Mouse (Mus musculus): ENCODE measurements around the gene Mfsd2b. TPM values are rescaled to one million over a fixed set of nuclear protein-coding genes. Genes with fewer than 3 reads are reported as not detected.
"Not testable (repeated sequence)": the region's sequence is repeated elsewhere in the genome, so short reads cannot be mapped to it uniquely, and the experiment has no call there.

Gene Mfsd2b
- 1 to 10 TPM; 5.2 to 5.9 TPM for total RNA-seq (2021)
- long read RNA-seq, experiment 1, partial matches to known transcripts = 1 of 2 reads
- long read RNA-seq, experiment 1, other reads (novel, unspliced or antisense) = 0 of 2 reads
- long read RNA-seq, experiment 2, partial matches to known transcripts = 3 of 7 reads
- long read RNA-seq, experiment 2, other reads (novel, unspliced or antisense) = 4 of 7 reads

DNA sequence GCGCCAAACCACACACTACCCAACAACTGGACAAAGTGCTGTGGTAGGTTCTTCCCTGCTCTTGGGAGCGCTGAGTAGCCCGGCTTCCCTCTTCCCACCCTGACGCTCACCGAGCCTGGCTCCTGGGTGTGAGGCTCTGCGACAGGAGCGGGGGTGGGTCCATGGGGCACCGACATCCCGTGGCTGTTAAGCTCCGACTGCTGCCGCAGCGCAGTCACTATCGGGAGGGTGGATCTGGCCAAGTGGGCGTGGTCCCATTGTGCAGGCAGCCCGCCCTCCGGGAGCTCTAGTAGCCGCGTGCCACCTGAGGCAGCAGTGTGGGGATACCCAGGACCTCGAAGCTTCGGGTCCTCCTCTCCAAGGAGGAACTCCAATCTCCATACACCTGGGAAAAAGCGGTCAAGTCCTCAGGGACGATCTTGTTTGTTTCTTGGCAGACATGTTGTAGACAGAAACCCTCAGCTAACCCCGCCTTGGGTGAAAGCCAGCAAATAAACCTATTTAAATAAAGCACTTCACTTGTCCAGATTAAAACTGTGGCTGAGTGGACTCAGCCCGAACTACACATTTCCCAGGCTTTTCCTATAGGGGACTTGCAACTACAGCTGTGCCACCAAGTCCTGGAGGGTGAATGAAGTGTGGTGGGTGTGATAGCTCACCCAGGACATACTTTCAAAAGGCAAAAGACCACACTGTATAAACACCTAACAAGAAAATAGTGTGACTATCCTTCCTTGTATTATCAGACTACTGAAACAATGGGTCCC is at the start of gene Mfsd2b:
Mfsd2b (minus strand) TSS at position 199 of the 767 bp plus-strand sequence.
- DNase-seq (ENCODE audit: low spot score in 2 of 2) = peak; percentile 41 to 50

DNA sequence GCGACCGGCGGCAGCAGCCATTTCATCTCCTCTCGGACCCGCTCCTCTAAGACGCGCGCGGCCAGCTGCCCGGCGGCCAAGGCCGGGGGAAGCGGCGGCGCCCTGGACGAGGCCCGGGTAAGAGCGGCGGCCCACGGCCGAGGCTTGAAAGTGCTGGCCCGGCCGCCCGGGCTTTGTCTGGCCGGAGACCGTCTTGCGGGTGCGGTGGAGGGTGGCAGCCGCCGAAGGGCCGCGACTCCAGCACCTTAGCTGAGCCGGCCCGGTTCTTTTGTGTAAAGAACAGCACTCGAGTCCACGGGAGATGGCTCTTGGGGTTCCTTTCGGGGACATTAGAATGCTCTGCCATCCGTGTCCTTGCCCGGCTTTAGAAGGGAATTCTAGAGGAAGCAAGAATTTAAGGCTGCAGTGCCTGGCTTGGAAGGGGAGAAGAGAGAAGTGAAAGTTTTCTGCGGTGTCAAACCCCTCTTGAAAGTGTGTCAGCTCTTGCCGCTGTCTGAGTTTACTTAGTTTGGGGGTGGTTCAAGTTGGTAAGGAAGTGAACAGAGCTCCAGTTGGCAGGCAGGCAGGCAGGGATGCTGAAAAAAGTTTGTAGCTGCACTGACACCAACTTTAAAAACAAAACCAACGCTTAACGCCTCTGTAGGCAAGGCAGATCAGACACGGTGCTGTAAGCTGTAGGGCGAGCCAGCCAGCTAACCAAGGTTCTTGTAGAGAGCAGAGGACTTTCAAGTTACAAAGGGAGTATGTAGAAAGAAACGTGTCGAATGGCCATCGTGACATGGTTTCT is 43.8 kb upstream of the Mfsd2b start:
- DNase-seq (ENCODE audit: low spot score in 2 of 2) = peak in 1 of 2 experiments; percentile 29

DNA sequence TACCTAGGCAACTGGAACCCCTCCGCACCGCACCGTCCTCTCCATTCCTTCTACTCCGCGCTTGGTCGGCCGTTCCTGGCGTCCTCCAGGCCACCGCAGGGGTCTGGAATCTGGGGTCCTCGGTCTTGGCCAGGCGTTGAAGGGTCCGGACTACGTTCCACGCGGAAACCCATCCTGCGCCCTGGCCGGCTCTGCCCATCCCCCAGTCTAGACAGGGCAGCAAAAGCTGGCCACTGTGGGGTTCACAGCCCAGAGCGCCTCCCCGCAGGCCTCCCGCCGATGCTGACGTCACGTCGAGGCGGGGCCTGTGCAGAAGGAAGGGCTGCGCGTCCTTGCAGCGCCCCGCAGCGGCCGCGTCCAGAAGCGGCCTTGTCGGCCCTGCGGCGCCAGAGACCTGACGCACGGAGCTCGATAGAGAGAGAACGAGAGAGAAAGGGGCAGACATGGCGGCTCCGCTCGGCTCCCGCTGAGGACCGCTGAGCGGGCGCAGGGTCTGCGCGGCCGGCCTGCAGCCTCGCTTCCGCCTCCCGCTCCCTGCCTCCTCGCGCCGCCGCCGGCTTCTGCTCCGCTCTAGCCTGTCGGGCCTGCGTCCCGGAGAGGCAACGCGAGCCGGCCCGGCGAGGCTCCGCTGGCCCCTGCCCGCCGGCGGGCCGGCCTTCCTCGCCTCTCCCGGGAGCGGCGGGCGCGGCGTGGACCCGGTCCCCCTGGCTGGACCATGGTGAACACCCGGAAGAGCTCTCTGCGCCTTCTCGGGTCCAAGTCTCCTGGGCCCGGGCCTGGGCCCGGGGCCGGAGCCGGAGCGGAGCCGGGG is 43.0 kb upstream of the Mfsd2b start, which contains the start of gene Atad2b:
Atad2b (plus strand) TSS at position 360 of the 811 bp plus-strand sequence.
- DNase-seq (ENCODE audit: low spot score in 2 of 2) = peak; percentile 89 to 92

DNA sequence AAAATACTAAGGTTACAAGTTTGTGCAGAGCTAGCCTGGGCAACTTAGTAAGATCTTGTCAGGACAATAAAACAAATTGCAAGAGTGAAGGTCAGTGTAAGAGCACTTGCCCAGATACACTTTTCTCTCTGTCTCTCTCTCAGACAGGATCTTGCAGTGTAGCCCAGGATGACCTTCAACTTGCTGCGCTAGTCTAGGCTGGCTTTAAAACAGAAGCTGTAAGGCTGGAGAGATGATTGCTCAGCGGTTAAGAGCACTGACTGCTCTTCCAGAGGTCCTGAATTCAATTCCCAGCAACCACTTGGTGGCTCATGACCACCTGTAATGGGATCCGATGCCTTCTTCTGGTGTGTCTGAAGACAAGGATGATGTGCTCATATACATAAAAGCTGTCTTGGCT is 40.8 kb upstream of the Mfsd2b start:
- no peak for DNase-seq (ENCODE audit: low spot score in 2 of 2)

DNA sequence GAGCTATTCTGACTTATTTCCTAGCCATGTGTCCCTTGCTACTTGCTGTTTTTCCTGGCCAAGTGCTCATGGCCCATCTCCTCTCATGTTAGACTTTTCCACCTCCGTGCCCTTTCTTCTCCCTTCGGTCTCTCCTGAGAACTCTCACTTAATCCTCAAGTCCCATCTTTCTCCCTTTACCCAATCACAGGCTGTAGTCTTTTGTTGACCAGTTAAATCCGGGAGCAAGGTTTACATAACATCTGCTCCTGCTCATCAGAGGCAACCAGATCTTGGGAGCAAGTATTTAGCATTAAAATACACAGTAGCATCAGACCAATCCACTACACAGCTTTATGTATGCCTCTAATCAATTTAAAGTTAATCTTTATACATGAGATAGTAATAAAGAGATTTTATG is 40.3 kb upstream of the Mfsd2b start:
- no peak for DNase-seq (ENCODE audit: low spot score in 2 of 2)

DNA sequence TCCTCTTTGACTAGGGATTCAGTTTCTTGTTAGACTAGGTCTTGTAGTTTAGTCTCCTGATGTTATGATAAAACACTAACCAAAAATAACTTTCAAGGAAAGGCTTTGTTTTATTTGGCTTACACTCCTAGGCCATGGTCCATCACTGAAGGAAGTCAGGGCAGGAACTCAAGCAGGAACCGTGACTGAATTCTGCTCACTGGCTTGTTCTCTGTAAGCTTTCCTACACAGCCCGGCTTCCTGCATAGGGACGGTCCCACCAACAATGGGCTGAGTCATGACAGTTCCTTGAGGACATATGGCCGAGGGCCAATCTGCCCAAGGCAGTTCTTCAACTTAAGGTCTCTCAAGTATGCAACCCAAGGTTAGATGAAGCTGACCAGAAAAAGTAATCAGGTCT is 37.6 kb upstream of the Mfsd2b start:
- DNase-seq (ENCODE audit: low spot score in 2 of 2) = no peak

DNA sequence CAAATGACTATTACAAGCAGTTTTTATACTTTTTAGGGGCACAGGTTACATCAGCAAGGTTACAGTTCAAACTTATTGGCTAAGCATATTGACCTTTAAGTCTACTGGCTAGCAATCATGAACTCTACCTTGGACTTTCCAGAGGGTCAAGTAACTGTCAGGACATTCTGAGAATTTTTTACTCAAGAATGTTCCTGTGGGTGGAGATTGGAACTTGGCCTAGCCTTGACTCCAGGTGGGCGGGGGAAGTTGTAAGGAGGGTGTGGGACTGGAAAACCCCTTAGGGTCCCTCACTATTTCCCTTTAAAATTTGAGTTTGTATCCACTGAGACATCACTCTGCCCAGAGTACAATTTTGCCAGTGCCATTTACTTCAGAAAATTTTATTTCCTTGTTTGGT is 36.3 kb upstream of the Mfsd2b start:
- DNase-seq (ENCODE audit: low spot score in 2 of 2) = not testable (repeated sequence)

DNA sequence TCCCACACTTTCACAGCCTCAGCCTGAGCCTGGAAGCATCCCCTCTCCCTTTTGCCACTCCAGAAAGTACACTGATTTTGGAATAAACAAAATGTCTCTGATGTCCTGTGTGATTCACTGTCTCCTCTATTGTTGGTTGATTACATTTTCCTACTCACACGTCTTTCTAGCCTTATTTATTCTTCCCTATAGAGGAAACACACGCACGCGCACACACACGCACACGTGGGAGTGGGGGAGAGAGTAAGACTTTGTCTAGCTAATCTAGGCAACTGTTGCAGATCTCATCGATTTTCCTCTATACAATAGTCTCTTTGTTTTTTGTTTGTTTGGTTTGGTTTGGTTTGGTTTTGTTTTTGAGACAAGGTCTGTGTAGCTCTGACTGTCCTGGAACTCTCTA is 34.2 kb upstream of the Mfsd2b start:
- DNase-seq (ENCODE audit: low spot score in 2 of 2) = no peak

DNA sequence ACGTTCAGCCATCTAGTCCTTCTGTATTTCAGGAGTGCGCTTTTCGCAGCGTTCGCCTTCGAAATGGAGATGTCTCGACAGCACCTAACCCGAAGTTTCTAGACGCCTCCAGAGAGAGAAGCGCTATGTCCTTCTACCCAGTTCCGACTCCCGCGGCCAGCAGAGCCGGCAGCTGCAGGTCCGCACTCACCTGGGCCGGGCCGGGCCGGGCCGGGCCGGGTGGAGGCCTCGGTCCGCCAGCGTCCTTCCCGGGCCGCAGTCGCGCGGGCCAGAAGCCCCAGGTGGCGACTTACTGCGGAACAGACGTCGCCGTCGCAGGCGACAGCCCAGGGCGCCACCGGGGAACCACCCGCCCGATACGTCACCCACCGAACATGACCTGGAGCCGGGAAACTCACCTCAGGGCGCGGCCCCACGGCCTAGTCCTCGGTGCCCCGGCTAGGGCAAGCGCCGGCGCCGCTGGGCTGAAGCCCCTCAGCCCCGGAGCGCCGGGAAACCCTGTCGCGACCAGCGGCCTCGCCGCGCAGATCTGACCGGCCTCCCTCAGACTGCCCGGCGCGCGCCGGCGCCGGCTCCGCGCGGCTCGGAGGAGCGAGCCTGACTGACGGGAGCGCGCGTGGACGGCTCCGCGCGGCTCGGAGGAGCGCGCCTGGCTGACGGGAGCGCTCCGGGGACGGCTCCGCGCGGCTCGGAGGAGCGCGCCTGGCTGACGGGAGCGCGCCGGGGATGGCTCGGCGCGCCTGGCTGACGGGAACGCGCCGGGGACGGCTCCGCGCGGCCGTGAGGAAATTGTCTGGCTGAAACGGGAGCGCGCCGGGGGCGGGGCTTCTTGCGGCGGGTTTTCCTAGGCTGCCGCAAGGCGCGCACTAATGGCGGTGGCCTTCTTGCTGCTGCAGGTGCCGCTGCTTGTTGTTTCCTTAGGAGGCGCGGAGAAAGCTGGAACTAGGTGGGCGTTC is 33.1 kb upstream of the Mfsd2b start, which contains the start of gene Ubxn2a:
Ubxn2a (minus strand) TSS at position 755 of the 956 bp plus-strand sequence.
- DNase-seq (ENCODE audit: low spot score in 2 of 2) = peak; percentile 90 to 94

DNA sequence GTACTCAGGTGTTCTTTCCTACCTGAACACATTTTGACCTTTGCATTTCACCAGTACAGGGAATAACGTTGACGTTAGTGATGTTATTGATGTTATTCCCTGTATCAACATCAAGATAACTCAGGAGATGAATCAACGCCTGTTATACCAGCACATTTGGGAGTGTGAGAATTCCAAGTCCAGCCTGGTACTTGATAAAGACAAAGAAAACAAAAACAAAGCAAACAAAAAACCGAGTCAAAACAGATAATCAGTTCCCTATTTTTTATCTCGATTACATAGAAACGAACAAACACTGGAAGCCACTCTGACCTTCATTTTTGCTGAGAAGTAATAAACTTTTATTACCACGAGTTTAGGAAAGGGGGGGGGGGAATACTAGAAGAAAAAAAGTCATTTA is 32.3 kb upstream of the Mfsd2b start:
- no peak for DNase-seq (ENCODE audit: low spot score in 2 of 2)

DNA sequence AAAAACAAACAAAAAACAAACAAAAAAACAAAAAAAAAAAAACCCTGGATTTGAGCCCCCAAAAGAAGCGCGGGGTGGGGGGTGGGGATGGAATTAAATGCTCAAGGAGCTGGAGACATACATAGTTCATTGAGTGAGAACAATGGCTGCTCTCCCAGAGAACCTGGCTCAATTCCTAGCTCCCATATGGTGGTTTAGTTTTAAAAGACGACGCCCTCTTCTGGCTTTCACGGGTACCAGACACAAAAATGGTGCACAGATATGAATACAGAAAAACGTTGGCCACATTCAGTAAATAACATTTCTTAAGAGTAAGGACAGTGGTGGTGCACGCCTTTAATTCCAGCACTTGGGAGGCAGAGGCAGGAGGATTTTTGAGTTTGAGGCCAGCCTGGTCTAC is 31.8 kb upstream of the Mfsd2b start:
- no peak for DNase-seq (ENCODE audit: low spot score in 2 of 2)

DNA sequence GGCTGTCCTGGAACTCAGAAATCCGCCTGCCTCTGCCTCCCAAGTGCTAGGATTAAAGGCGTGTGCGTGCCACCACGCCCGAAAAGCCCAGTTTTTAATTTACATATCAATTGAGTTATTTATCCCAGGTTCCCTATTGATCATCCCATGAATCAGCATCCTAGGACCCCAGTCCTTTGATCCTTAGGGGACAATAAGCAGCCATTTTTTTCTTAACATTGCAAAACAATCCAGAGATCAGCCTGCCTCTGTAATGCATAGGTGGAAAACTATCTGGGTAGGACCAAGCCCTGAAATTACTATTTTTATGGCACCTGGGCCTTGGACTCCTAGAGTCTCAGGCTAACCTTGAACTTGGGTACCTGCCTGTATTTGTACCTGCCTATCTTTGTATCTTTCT is 23.9 kb upstream of the Mfsd2b start:
- no peak for DNase-seq (ENCODE audit: low spot score in 2 of 2)

DNA sequence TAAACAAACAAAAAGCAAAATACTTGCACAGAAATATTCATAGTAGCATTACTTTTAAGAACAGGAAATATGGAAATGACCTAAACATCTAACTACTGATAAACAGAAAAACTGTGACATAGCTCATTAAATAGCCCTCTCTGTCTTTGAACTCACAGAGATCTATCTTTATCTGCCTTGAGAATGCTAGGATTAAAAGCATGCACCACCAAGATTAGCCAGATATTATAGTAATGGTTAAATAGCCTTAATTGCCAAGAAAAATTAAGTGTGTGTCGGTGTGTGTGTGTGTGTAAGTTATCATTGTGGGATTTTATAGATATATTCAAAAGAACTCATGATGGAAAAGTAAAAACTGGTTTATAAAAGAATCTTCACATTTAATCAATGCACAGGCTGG is 15.7 kb upstream of the Mfsd2b start:
- no peak for DNase-seq (ENCODE audit: low spot score in 2 of 2)

DNA sequence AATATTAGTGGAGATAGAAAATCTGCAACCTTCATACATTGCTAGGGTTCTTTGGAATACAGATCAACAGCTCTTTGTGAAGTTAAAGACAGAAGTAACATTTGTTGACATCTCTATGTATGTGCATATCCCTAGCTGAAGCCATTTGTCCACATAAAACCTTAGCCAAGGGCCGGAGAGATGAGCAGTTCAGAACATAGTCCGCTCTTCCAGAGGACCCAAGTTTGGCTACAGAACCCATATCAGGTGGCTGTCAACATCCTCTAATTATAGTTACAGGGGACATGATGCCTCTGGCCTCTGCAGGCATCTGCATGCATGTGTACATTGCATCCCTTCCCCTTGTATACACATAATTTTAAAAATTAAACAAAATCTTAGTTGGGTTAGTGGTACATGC is 15.1 kb upstream of the Mfsd2b start:
- no peak for DNase-seq (ENCODE audit: low spot score in 2 of 2)

DNA sequence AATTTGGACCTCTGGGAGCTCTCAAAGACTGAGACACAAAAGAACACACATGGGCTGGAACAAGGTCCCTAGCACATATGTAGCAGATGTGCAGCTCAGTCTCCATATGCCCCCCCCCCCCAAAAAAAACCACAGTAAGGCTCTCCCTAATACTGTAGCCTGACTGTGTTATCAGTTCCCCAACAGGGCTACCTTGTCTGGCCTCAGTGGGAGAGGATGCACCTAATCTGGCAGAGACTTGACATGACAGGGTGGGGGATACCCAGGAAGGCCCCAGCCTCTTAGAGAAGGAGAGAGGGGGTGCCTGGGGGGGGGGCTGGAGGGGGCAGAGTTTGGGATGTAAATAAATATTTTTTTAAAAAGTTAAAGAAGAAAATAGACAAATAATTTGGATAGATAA is 14.6 kb upstream of the Mfsd2b start:
- DNase-seq (ENCODE audit: low spot score in 2 of 2) = no peak

DNA sequence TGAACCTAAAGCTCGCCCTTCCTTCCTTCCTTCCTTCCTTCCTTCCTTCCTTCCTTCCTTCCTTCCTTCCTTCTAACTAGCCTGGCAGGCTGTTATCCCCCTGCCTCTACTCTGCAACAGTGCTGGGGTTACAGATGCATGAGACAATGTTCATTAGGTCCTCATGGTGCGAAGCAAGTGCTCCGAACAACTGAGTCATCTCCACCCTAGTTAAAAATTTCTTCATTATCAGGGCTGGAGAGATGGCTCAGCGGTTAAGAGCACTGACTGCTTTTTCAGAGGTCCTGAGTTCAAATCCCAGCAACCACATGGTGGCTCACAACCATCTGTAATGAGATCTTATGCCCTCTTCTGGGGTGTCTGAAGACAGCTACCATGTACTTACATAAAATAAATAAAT is 12.4 kb upstream of the Mfsd2b start:
- not testable (repeated sequence) for DNase-seq (ENCODE audit: low spot score in 2 of 2)

DNA sequence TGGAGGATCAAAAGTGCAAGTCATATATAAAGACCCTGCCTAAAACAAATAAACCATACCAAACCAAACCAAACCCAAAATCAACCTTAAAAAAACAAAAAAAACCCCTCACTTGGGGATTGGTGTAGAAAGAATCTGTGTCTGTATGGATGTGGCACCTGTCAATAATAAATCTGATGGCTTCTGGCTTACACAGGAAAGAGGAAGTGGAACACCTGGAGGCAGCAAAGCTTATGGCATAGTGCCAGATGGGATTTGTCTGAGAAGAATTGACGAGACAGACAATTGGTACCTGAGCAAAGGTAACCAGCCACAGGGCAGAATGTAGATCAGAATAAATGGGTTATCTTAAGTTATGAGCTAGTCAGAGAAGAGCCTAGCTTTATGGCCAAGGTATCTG is 10.9 kb upstream of the Mfsd2b start:
- DNase-seq (ENCODE audit: low spot score in 2 of 2) = no peak

DNA sequence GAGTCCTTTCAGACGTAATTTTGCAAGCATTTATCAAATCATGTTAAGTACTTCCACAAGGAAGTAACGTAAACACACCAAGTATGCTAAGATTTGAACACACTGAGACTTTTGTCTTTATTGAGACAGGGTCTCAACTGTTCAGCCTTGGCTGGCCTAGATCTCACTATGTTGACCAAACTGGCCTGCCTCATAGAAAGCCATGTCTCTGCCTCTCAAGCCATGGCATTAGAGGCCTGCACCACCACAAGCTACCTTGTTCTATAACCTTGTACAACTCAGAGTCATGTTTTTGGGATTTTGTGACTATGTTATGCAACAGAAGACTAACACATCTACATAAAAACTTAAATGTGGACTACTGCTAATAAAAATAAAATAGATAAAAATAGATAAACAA is 7.9 kb upstream of the Mfsd2b start:
- no peak for DNase-seq (ENCODE audit: low spot score in 2 of 2)

DNA sequence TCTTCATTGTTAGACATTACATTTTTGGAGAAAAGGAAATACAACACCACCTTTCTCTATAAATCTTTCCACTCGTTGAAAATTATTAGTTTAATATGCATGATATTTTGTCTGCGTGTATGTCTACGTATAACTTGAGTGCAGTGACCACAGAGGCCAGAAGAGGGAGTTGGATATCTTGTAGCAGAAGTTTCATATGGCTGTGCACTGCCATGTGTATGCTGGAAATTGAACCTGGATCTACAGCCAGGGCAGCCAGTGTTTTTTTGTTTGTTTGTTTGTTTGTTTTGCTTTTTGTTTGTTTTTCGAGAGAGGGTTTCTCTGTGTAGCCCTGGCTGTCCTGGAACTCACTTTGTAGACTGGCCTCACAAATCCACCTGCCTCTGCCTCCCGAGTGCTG is 4.9 kb upstream of the Mfsd2b start:
- DNase-seq (ENCODE audit: low spot score in 2 of 2) = no peak

DNA sequence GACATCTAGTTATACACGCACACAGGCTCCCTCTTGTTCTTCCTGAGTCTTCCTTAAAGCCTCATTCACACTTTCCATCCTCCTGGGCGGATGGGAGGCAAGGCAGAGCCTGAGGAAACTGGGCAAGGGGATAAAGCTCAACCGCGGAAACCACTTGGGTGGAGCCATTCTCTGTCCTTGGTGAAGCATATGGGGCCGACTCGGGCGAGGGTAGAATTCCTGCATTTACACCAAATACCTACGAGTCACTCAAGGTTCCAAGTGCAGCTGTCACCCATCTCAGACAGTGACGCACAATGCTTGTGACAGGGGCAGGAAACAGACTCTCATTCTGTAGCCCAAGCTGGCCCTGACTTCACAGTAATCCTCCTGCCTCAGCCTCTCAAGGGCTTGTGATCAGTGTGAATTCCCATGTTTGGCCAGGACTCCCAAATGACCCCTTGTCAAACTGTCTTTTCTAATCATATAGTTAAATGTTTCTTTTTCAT is 4.2 kb upstream of the Mfsd2b start:
- DNase-seq (ENCODE audit: low spot score in 2 of 2) = no peak
